Mouse (Mus musculus): Measurements from ENCODE around the gene Smad1. TPM values are rescaled to one million over a fixed set of nuclear protein-coding genes. Genes with fewer than 3 reads are reported as not detected.

Smad1 gene
- total RNA-seq, 2 experiments from 2014 or later, result 37.5 TPM

DNA sequence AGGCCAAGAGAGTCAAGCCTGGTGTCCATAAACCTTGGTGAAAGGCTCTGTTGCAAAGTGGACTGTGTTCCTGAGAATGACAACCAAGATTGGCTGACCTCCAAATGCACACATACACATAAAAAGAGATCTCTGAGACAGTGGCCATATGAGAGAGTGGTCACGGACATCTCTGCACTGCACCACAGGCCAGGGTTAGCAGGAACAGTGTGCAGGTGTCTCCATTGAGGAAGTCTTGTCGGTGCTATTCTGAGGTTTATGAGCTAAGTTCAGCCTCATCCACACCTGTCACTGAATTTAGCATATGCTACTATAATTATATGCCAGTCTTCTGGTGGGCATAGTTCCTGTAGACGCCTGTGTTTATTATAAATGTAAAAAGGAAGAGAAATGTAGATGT lies 33.6 kb downstream of the Smad1 start:
- DNase-seq (ENCODE audit: extremely low spot score in 1 of 2, low spot score in 2 of 2), result no peak
- intact Hi-C loops (cut with DNase I), result no loop called here

DNA sequence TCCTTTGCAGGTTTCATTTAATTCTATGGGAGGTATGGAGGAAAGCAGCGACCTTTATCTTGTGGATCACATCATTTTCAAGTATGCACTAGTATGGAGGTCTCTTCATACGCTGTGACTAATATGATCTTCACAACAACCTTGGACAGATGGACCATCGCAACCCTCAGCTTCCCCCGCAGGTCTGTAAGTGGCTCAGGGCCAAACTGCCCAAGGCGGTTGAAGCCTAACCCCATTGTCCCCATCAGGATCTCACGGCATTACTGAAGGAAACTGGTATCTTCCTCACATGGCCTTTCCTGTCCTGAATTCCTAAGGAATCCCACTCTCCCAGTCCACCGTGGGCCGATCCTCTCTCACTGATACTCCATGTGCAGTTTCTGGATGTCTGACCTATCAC lies 34.5 kb downstream of the Smad1 start:
- intact Hi-C loops (cut with DNase I), result no loop called here
- no peak for DNase-seq (ENCODE audit: extremely low spot score in 1 of 2, low spot score in 2 of 2)

DNA sequence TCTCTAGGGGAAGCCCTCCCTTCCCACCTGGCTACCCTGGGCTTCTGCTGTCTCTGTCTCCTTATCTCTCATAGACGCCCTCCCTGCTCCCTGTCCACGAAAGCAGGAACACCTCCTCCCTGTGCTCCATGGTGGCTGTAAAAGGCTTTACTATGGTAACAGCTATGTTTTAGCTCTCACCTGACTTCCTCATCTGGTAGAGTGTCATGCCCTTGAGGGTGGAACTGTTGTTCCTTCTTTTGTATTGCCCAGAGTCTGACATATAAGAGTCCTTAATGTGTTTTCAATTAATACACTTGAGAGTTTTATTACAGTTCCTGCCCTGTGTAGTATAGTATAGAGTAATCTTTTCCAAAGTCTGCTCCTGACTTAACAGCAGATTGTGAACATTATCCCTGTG lies 36.9 kb downstream of the Smad1 start:
- intact Hi-C loops (cut with DNase I), result no loop called here

GRCm38 (mm10) chr8:79360774-79361527 lies 38.4 kb downstream of the Smad1 start:
- intact Hi-C loops (cut with DNase I), result no loop called here
- DNase-seq (ENCODE audit: extremely low spot score in 1 of 2, low spot score in 2 of 2), result no peak

More for the DNA sequence above, 36.9 kb downstream of the Smad1 start:
- DNase-seq (ENCODE audit: extremely low spot score in 1 of 2, low spot score in 2 of 2), result no peak

GRCm38 (mm10) chr8:79360302-79360701 lies 39.0 kb downstream of the Smad1 start:
- intact Hi-C loops (cut with DNase I), result no loop called here
- no peak for DNase-seq (ENCODE audit: extremely low spot score in 1 of 2, low spot score in 2 of 2)

DNA sequence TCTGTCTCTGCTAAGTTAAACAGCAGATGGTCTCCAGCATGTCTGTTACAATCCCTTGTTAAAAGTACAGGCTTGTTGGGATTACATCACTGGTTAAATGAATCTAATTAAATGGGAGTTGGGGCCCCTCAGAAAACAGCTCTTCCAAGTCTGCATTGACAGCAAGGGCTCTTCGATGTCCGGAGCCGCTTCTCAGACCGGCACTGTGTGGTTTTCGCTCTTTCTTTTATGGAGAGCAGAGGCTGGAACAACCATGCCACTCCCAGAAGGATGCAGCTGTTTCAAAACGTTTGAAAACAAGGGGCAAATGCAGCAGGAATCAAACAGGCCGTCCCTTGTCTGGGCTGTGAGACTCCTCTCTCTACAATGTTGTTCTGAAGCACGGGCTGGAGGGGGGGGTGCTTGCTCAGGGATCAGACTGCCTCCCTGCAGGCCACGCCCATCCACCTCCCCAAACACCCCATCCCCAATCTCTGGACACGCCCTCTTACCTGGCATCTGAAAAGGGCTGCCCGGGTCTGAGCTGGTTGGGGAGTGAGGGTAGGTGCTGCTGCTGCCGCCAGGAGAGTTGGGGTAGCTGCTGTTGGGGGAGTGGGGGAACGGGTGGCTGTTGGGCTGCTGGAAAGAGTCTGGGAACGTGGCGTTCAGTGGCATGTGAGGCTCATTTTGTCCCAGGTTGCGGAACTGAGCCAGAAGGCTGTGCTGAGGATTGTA lies 43.4 kb downstream of the Smad1 start:
- intact Hi-C loops (cut with DNase I), result no loop called here
- DNase-seq (ENCODE audit: extremely low spot score in 1 of 2, low spot score in 2 of 2), result peak in 1 of 2 experiments; percentile 50

- intact Hi-C loops (cut with DNase I), result no loop called here
- no peak for DNase-seq (ENCODE audit: extremely low spot score in 1 of 2, low spot score in 2 of 2)
Measured at GRCm38 (mm10) chr8:79354009-79354408, 45.3 kb downstream of the Smad1 start.

- intact Hi-C loops (cut with DNase I), result no loop called here
- DNase-seq (ENCODE audit: extremely low spot score in 1 of 2, low spot score in 2 of 2), result no peak
Measured at GRCm38 (mm10) chr8:79351916-79352315, 47.4 kb downstream of the Smad1 start.

- no peak for DNase-seq (ENCODE audit: extremely low spot score in 1 of 2, low spot score in 2 of 2)
- intact Hi-C loops (cut with DNase I), result no loop called here
Measured at GRCm38 (mm10) chr8:79350805-79351204, 48.5 kb downstream of the Smad1 start.

GRCm38 (mm10) chr8:79350094-79350593 lies 49.2 kb downstream of the Smad1 start:
- DNase-seq (ENCODE audit: extremely low spot score in 1 of 2, low spot score in 2 of 2), result peak in 1 of 2 experiments; percentile 72
- intact Hi-C loops (cut with DNase I), result no loop called here

DNA sequence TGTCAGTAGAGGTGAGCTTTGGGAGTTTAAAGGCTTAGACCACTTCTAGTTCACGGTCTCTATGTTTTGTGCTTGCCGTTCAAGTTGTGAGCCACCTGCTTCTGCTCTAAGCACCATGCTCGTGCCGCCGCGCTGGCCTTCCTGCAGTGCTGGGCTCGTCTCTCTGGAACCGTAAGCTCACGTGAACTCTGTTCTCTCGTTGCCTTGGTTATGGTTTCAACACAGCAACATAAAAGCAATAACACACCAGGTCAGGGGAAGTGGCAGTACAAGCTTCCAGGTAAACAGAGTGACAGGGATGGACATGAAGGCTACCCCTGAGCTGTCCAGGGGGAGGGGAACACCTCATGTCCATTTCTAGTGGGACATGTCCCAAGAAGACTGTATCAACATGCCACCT lies 52.9 kb downstream of the Smad1 start:
- no peak for DNase-seq (ENCODE audit: extremely low spot score in 1 of 2, low spot score in 2 of 2)
- intact Hi-C loops (cut with DNase I), result loop anchor here (10.0 kb wide), 1 partner anchor 148 kb away; no protein-coding TSS in a partner anchor

- intact Hi-C loops (cut with DNase I), result loop anchor here (10.0 kb wide), 1 partner anchor 149 kb away; no protein-coding TSS in a partner anchor
- no peak for DNase-seq (ENCODE audit: extremely low spot score in 1 of 2, low spot score in 2 of 2)
Measured at GRCm38 (mm10) chr8:79345856-79346255, 53.5 kb downstream of the Smad1 start.

- no peak for DNase-seq (ENCODE audit: extremely low spot score in 1 of 2, low spot score in 2 of 2)
- intact Hi-C loops (cut with DNase I), result loop anchor here (10.0 kb wide), 1 partner anchor 154 kb away; no protein-coding TSS in a partner anchor
Measured at GRCm38 (mm10) chr8:79341236-79341635, 58.1 kb downstream of the Smad1 start.

DNA sequence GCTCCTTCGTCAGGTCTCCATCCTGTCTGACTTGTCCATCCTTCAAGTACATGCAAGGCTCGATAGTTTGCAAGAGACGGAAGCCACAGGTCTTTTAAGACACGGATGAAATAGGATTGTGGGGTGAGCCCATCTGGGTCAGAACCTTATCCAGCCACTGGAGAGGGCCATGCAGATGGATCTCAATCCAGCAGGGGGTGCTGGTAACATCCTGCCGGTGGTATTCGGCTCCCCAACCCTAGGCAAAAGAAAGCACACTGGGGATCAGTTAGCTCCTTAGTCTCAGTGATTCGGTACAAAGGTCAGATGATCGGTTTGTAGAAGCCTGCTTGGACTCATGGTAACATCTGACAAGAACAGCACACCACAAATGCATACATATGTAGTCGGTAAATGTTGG lies 59.8 kb downstream of the Smad1 start:
- DNase-seq (ENCODE audit: extremely low spot score in 1 of 2, low spot score in 2 of 2), result peak in 1 of 2 experiments; percentile 49
- intact Hi-C loops (cut with DNase I), result no loop called here

- intact Hi-C loops (cut with DNase I), result no loop called here
- no peak for DNase-seq (ENCODE audit: extremely low spot score in 1 of 2, low spot score in 2 of 2)
Measured at GRCm38 (mm10) chr8:79338619-79339018, 60.7 kb downstream of the Smad1 start.

DNA sequence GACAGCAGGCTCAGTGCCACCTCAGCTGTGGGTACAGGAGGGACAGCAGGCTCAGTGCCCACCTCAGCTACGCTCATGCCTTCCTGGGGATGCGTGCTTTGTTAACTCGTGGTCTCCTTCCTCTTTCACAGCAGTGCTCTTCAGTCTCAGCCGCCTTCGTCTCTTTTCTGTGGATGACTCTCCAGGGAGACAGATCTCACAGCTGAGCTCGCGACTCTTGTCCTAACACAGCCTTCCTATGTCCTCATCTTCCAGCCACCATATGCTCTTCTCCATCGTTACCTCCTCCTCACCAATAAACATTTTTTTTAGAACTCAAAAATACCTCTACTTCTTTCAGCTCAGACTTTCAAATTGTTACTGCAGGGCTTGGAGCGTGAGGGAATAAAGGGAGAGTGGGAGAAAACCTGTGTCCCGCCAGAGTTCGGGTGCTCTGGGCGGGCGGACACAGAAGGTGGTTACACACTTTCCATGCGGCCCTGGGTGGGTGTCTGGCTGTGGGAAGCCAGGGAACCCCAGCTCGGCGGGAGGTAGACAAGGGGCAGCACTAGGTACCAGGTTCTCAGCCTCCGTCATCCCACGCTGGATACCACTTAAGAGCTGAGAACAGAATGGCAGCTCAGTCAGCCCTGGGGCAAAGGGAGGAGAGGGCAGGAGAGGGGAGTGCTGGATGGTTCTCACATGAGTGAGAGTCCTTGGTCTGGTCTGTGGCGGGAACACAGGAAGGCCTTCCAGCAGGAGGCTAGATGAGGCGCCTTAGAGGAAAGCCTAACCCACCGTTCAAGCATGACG lies 67.0 kb downstream of the Smad1 start:
- DNase-seq (ENCODE audit: extremely low spot score in 1 of 2, low spot score in 2 of 2), result no peak
- intact Hi-C loops (cut with DNase I), result no loop called here

DNA sequence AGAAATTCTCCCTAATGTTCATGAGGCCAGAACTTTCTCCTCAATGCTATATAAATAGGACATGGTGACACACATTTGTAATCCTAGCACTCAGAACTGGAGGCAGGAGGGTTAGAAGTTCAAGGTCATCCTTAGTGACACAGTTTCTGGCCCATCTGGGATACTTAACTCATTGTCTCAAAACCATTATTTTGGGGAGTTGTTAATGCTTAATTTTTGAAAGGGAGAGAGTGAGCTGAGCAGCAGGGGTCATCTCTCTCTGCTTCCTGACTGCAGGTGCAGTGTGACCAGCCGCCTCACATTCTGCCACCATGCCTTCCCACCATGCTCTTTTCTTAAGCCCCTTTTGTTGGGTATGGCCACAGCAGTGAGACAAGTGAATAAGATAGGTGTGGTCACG lies 67.7 kb downstream of the Smad1 start:
- intact Hi-C loops (cut with DNase I), result no loop called here
- no peak for DNase-seq (ENCODE audit: extremely low spot score in 1 of 2, low spot score in 2 of 2)

- intact Hi-C loops (cut with DNase I), result no loop called here
- no peak for DNase-seq (ENCODE audit: extremely low spot score in 1 of 2, low spot score in 2 of 2)
Measured at GRCm38 (mm10) chr8:79331017-79331416, 68.3 kb downstream of the Smad1 start.

DNA sequence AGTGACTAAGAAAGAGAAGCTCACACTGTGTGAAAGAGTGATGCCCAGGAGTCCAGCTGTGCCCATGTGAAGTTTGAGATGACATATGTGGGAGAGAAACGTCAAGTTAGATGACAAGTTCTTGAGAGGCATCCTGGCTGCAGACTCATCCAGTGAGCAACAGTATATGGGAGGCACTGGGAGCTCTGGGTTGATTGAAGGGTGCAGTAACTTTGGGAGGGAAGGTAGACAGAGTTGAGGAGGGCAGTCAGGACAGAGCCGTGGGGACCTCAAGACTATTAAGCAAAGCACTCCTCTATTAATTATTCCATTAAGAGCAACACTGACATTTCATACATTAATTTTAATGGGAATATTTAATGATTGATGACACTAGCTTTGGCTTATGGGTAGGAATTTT lies 69.6 kb downstream of the Smad1 start:
- intact Hi-C loops (cut with DNase I), result no loop called here
- DNase-seq (ENCODE audit: extremely low spot score in 1 of 2, low spot score in 2 of 2), result no peak

All from left cerebral cortex, postnatal 10 days (tissue).